Mouse (Mus musculus): ENCODE measurements around the gene Ier2. TPM values are rescaled to one million over a fixed set of nuclear protein-coding genes. Genes with fewer than 3 reads are reported as not detected.

Gene Ier2
- polyA plus RNA-seq, 1 experiment from 2014 or later = 97.0 TPM

DNA sequence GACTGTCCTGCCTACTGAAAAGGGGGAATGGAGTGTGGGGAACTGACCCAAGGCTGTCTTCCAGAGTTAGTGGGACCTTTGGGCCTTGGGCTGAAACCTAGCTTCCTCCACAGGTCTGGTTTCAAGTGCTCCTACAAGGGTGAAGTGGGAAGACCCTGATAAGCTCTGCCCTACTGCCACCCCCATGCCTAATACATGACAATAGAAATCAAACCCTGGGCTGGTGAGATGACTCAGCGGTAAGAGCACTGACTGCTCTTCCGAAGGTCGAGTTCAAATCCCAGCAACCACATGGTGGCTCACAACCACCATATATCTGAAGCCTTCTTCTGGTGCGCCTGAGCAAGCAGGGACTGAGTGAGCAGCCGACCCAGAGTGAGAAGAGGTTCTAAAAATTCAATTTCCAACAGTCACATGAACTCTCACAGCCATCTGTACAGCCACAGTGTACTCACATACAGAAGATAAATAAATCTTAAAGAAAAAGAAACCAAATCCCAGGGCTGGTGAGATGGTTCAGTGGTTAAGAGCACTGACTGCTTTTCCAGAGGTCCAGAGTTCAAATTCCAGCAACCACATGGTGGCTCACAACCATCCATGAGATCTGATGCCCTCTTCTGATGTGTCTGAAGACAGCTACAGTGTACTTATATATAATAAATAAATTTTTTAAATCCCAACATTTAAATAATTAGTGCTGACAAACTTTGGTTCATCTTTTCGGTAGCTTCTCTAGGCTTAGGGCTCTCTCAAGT lies 6.3 kb upstream of the Ier2 start:
- no peak for ATAC-seq (ENCODE audit: insufficient number of reproducible peaks, insufficient read depth, low FRiP score, low TSS enrichment)
- Histone ChIP-seq H3K36me3 (peaks cover 41% of the 10 kb centered on the region), H3K4me2 (replicated peaks) (no peak overlapping the region), H3K9me3 (no peaks in the 10 kb centered on the region), H3K27ac (no peak overlapping the region), H3K4me1 (peaks cover 6% of the 10 kb centered on the region; the same call in 1 of the 2 replicates), H3K27me3 (no peaks in the 10 kb centered on the region), H3K9ac (no peak overlapping the region), H3K4me3 (no peak overlapping the region)
- 87% methylated on average over 6 of the region's 6 CpGs for WGBS

DNA sequence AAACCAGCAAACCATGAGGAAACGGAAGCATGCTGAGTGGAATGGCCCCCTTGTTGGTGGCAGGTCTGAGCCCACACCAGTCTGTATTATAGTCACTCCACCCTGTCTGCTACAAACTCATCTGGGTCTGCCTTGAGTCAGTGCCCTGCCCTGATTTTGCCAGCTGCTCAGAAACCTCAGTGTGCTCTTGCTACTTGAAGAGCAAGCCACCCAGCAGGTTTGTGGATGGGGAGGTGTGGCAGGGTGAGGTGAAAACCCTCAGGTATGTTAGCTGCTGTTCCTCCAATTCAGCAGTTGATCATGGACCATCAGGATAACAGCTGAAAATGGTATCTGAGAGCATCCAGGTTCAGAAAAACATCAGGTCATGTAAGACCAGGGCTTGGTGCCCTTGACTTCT lies 5.4 kb upstream of the Ier2 start:
- H3K27ac ChIP-seq = no peak overlapping the region
- no peaks in the 10 kb centered on the region for H3K27me3 ChIP-seq
- peaks cover 6% of the 10 kb centered on the region; the same call in 1 of the 2 replicates for H3K4me1 ChIP-seq
- H3K4me3 ChIP-seq = no peak overlapping the region
- no peak for ATAC-seq (ENCODE audit: insufficient number of reproducible peaks, insufficient read depth, low FRiP score, low TSS enrichment)
- no peak overlapping the region for H3K9ac ChIP-seq
- H3K9me3 ChIP-seq = no peaks in the 10 kb centered on the region
- peaks cover 34% of the 10 kb centered on the region for H3K36me3 ChIP-seq
- no peak overlapping the region for H3K4me2 ChIP-seq (replicated peaks)
- 80% methylated on average over 1 of the region's 1 CpGs for WGBS

DNA sequence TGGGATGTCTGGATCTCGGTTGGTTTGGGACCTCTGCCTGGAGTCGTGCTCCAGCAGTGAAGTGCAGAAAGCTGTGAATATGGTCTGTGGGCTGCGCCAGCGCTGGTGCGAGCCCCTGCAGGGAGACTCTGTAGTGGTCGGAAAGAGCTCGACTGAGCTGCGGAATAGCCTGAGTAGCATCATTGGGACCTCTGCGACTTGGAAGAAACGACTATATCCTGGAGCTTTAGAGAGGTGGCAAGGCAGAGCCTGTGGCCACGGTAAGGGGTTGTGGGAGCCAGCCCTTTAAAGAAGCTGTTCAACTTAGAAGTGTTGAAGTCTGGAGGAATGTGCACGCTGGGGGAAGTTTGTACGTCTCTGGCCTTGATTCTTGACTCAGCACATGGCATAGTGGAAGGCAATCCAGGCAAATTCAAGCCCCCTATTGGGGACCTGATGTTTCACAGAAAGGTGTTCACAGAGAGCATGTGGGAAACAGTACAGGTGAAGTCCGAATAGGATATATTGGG lies 2.8 kb upstream of the Ier2 start:
- H3K9me3 ChIP-seq = no peaks in the 10 kb centered on the region
- H3K36me3 ChIP-seq = peaks cover 10% of the 10 kb centered on the region; the same call in 1 of the 2 replicates
- H3K27ac ChIP-seq = peak overlapping the region; percentile 95
- H3K4me2 ChIP-seq (replicated peaks) = peak overlapping the region; percentile 81
- H3K4me1 ChIP-seq = peaks cover 13% of the 10 kb centered on the region
- H3K27me3 ChIP-seq = no peaks in the 10 kb centered on the region
- H3K9ac ChIP-seq = peak overlapping the region; percentile 71
- ATAC-seq (ENCODE audit: insufficient number of reproducible peaks, insufficient read depth, low FRiP score, low TSS enrichment) = no peak
- peak overlapping the region; percentile 94 for H3K4me3 ChIP-seq
- 3% methylated on average over 14 of the region's 14 CpGs for WGBS

DNA sequence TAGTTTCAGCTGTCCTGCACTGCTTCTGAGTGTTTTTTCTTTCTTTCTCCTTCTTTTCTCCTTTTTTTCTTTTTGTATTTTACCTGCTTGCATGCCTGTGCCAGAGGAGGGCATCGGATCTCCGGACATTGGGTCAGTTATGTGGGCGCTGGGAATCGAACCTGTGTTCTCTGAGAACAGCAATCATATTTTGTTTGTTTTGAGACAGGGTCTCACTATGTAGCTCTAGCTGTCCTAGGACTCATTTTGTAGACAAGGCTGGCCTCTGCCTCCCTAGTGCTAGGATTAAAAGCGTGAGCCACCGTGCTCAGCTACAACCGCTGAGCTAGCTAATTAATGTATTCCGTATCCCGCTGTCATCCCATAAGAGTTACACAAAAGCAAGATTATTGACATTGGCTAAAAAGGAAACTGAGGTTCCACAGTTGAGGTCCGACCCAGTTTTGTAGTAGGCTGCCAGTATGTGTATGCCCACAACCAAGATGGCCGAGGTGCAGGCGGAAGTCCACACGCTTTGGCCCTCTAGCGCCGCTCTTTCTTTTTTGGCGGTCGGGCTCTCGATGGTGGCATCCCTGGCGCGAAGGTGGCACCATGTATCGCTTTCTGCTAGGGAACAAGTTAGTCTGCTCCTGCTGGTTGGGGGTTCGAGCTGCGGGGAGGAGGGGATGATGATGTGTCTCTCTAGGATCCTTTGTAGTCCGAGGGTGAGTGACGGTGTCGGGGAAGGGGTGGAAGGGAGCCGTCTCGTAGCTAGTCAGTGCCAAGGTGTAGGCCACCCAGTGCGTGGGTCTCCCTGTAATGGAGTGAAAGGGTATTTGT lies 2.1 kb upstream of the Ier2 start:
- Histone ChIP-seq H3K4me3 (peak overlapping the region; percentile 94), H3K9ac (peak overlapping the region; percentile 71), H3K4me1 (peaks cover 19% of the 10 kb centered on the region), H3K9me3 (no peaks in the 10 kb centered on the region), H3K4me2 (replicated peaks) (peak overlapping the region; percentile 81), H3K36me3 (peaks cover 7% of the 10 kb centered on the region; the same call in 1 of the 2 replicates), H3K27me3 (no peaks in the 10 kb centered on the region), H3K27ac (peak overlapping the region; percentile 95)
- under 1% methylated on average over 29 of the region's 29 CpGs for WGBS
- ATAC-seq (ENCODE audit: insufficient number of reproducible peaks, insufficient read depth, low FRiP score, low TSS enrichment) = no peak

DNA sequence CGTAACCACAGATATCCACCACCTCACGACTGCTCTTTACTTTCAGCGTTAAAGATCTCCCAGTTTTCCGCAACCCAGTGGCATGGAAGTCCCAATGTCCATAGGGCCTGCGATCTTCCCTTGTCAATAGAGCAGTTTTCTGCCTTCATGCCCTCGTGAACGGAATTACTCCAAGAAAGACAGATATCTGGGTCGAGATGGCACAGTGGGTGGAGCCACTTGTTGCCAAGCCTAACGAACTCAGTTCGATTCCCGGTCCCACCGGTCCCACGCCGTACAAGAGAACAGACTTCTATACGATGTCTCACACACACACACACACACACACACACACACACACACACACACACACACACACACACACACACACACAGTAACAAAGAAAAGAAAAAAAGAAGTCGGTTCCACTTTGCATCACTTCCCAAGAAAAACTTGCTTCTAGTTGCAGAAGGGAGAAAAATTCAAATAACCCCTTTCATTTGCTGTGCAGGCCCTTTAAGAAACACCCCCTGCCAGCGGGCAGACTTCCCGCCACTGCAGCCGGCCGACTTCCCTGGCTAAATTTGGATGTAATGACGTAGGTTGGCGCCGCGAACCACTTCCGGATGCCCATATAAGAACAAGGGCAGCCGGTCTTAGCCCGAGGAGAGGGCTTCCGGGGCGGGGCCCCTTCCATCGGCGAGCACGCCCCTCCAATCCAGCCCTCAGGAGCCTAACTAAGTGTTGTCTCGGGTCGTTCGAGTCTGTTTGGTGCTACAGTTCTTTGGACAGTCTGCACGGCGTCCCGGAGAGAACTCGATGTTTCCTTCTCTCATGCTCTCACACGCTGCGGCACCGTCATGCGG lies 1.1 kb upstream of the Ier2 start:
- Histone ChIP-seq H3K27me3 (no peaks in the 10 kb centered on the region), H3K4me2 (replicated peaks) (peak overlapping the region; percentile 81), H3K4me1 (peaks cover 26% of the 10 kb centered on the region), H3K9me3 (no peaks in the 10 kb centered on the region), H3K4me3 (peak overlapping the region; percentile 94), H3K27ac (peak overlapping the region; percentile 95), H3K9ac (peak overlapping the region; percentile 71), H3K36me3 (peaks cover 7% of the 10 kb centered on the region; the same call in 1 of the 2 replicates)
- 3% methylated on average over 43 of the region's 43 CpGs for WGBS
- ATAC-seq (ENCODE audit: insufficient number of reproducible peaks, insufficient read depth, low FRiP score, low TSS enrichment) = peak; percentile 75

DNA sequence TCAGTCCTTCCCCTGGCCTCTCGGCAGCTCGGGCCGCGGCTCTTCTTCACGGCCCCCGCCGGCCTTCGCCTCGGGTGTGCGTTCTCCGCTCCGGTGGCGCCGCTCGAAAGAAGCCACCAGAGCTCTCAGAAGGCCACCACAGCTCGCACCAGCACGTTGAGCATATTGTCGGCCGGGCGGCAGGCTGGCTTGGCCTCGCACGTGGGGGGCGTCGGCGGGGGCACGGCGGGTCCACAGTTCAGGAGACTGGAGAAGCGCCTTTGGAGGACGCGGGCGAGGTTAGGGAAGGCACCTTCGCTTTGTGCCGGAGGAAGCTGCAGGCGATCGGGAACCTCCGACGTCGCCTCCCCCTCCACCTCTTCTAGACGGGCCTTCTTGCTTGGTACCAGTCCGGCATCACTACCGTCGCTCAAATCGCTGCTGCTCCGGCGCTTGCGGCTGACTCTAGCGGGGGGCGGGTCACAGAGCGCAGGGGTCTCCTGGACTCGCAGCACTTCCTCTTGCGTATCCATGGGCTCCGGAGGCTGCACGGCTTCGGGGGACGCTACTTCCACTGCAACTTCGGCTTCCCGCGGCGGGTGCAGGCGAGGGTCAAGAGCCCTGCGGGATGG lies 586 bp downstream of the Ier2 start:
- Histone ChIP-seq H3K4me1 (peaks cover 36% of the 10 kb centered on the region), H3K4me2 (replicated peaks) (peak overlapping the region; percentile 81), H3K27ac (peak overlapping the region; percentile 95), H3K4me3 (peak overlapping the region; percentile 94), H3K9me3 (no peaks in the 10 kb centered on the region), H3K27me3 (no peaks in the 10 kb centered on the region), H3K9ac (peak overlapping the region; percentile 97), H3K36me3 (no peaks in the 10 kb centered on the region)
- under 1% methylated on average over 61 of the region's 61 CpGs for WGBS
- ATAC-seq (ENCODE audit: insufficient number of reproducible peaks, insufficient read depth, low FRiP score, low TSS enrichment) = no peak; the same call in 1 of the 2 replicates

DNA sequence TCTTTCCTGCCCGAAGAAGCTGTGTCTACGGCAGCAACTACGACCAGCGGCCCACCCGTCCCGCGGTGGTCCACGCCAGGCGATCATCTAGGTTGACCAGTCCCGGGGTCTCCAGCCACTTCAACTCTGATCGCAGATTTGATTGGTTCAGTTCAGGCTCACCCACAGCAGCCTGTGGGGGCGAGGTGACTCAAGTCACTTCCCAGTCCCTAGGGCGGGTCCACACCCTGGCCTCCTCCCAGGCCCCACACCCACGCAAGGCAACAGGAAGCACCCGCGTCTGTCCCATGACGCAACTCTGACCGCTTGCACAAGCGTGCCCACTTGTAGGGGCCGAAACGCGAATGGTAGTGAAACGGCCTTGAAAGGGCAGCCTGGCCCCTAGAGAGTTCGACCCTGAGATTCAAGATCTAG lies 1.2 kb downstream of the Ier2 start:
- ATAC-seq (ENCODE audit: insufficient number of reproducible peaks, insufficient read depth, low FRiP score, low TSS enrichment) = no peak
- Histone ChIP-seq H3K27me3 (no peaks in the 10 kb centered on the region), H3K4me1 (peaks cover 42% of the 10 kb centered on the region), H3K36me3 (no peaks in the 10 kb centered on the region), H3K27ac (peak overlapping the region; percentile 95), H3K4me3 (peak overlapping the region; percentile 94), H3K9me3 (no peaks in the 10 kb centered on the region), H3K4me2 (replicated peaks) (peak overlapping the region; percentile 81), H3K9ac (peak overlapping the region; percentile 97)
- WGBS = under 1% methylated on average over 24 of the region's 24 CpGs

DNA sequence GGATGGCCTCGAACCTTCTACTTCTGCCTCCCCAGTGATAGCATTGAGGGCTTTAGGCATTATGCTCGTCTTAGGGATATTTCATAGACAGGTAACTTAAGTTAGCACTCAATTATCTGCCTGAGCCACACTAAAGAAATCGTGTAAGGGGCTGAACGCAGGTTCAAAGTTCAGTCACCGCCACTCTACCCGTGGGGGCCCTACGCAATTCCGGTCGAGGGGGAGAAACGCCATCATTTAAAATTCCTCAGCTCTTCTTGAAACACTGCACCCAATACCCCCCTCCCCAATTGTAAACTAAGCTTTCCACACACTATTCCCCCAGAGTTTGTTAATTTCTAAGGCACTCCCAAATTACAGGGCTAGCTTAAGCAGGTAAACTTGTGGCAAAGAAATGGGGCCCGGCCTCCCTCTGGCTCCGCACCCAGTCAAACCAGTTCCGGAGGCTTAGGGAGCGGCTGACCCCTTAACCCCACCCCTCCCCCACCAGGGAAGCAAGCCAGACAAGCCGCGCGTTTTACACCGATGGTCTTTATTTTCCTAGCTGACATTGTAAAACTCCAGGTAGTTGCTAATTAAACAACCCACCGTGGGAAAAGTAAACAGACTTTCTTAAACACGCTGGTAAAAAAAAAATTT lies 1.7 kb downstream of the Ier2 start:
- no peaks in the 10 kb centered on the region for H3K9me3 ChIP-seq
- peak overlapping the region; percentile 81 for H3K4me2 ChIP-seq (replicated peaks)
- no peaks in the 10 kb centered on the region for H3K36me3 ChIP-seq
- H3K9ac ChIP-seq = peak overlapping the region; percentile 97
- peak overlapping the region; percentile 95 for H3K27ac ChIP-seq
- under 1% methylated on average over 20 of the region's 20 CpGs for WGBS
- no peaks in the 10 kb centered on the region for H3K27me3 ChIP-seq
- no peak for ATAC-seq (ENCODE audit: insufficient number of reproducible peaks, insufficient read depth, low FRiP score, low TSS enrichment)
- peak overlapping the region; percentile 94 for H3K4me3 ChIP-seq
- H3K4me1 ChIP-seq = peaks cover 42% of the 10 kb centered on the region

DNA sequence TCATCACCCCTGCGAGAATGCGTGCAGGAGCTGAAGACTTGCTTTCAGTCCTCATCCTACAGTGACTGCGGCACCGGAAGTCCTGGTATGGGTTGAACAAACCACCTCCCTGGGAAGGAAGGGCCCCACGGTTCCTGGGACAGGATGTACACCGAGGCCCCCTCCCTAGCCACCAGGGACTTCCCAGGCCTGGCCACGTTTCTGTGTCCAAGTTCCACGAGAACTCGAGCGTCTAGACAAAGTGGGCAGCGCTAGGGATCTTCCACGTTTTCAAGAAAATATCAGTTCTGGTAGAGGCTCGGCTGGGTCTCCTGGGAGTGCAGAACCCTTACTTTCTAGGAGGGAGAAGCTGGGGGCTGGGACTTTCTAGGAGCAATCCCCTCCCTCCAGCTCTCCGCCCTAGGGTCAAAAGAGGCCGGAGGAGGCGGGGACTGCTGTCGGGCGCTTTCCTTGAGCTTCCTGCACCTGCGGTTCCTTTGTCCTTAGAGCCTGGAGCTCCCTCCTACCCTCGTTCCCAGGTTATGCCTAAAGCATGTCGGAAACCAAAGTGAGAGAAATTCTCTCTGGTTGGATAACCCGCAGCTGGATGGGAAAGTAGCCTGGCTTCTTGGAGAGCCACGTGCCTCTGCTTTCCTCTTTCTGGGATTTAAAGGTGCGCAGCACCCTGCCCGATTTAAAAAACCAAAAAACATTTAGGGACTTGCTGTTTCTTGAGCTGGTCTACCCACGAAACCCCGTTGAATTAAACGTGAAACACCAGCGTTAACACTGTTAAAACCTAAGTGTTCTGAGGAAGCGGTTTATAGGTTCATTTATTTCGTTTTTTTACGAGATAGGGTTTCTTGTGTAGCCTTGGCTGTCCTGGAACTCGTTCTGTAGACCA lies 2.5 kb downstream of the Ier2 start:
- peaks cover 49% of the 10 kb centered on the region for H3K4me1 ChIP-seq
- H3K9ac ChIP-seq = peak overlapping the region; percentile 97
- no peak for ATAC-seq (ENCODE audit: insufficient number of reproducible peaks, insufficient read depth, low FRiP score, low TSS enrichment)
- peak overlapping the region; percentile 95 for H3K27ac ChIP-seq
- H3K4me2 ChIP-seq (replicated peaks) = peak overlapping the region; percentile 81
- no peaks in the 10 kb centered on the region for H3K9me3 ChIP-seq
- H3K36me3 ChIP-seq = no peaks in the 10 kb centered on the region
- H3K27me3 ChIP-seq = no peaks in the 10 kb centered on the region
- H3K4me3 ChIP-seq = peak overlapping the region; percentile 94
- WGBS = 1% methylated on average over 33 of the region's 33 CpGs

DNA sequence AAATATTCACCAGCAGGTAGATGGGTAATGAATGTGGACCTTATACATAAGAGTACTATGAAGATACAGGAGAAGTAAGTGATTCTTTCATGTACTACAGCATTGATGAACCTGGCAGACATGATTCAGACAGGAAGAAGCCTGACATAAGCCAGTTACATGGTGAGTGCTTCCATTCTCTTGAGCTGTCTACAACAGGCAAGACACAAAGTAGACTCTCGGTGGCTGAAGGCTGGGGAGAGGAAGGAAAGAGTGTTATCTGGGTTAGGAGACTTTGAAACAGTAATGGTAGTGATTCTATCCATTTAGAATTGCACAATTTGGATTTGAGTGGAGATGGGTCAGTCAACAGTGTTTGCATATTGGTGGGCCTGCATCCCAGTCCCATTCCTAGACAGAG lies 3.7 kb downstream of the Ier2 start:
- no peak for ATAC-seq (ENCODE audit: insufficient number of reproducible peaks, insufficient read depth, low FRiP score, low TSS enrichment)
- no peaks in the 10 kb centered on the region for H3K9me3 ChIP-seq
- H3K27ac ChIP-seq = peak overlapping the region; percentile 95; the same call in 1 of the 2 replicates
- peaks cover 55% of the 10 kb centered on the region for H3K4me1 ChIP-seq
- H3K4me3 ChIP-seq = no peak overlapping the region
- 57% methylated on average over 1 of the region's 1 CpGs for WGBS
- H3K9ac ChIP-seq = no peak overlapping the region
- no peak overlapping the region for H3K4me2 ChIP-seq (replicated peaks)
- no peaks in the 10 kb centered on the region for H3K27me3 ChIP-seq
- H3K36me3 ChIP-seq = no peaks in the 10 kb centered on the region

Data from embryonic facial prominence, embryonic 12.5 days (tissue).